Mouse (Mus musculus): ENCODE data around the gene Spout1. TPM values are rescaled to one million over a fixed set of nuclear protein-coding genes. Genes with fewer than 3 reads are reported as not detected.
"Not testable (repeated sequence)": the region's sequence is repeated elsewhere in the genome, so short reads cannot be mapped to it uniquely, and the experiment has no call there.

Spout1 gene
- polyA plus RNA-seq, 1 experiment from 2014 or later: 60.0 TPM

DNA sequence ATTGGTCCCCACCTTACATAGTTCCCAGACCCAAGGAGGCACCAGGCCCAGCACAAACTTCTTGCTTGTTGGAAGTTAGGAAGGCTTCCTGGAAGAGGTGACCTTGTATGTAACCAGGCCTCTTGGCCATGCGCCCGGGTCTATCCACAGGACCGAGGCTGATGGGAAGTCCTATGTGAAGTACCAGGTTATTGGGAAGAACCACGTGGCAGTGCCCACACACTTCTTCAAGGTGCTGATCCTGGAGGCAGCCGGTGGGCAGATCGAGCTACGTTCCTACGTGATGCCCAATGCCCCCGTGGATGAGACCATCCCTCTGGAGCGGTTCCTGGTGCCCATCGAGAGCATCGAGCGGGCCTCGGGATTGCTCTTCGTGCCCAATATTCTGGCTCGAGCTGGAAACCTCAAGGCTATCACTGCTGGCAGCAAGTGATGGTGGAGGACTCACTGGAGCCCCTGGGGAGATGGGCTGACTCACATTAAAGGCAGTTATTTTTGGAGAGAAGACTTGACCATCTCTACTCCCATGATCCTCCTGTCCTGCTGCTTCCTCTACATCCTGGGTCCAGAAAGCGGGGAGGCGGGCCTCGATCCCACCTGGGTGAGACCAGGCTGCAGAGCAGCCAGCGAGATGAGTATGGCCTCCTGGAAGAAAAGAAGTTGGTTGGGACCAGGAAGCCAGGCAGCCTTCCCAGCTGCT lies 4.6 kb downstream of the Spout1 start:
- Histone ChIP-seq H3K27ac (no peak overlapping the region), H3K9ac (replicated peaks) (no peak overlapping the region), H3K4me3 (replicated peaks) (no peak overlapping the region), H3K27me3 (peaks cover 7% of the 10 kb centered on the region; the same call in 1 of the 2 replicates), H3K4me2 (replicated peaks) (no peak overlapping the region), H3K36me3 (peaks cover 44% of the 10 kb centered on the region), H3K9me3 (no peaks in the 10 kb centered on the region), H3K4me1 (replicated peaks) (peaks cover 25% of the 10 kb centered on the region)
- WGBS: 95% methylated on average over 20 of the region's 20 CpGs
- no peak for ATAC-seq

GRCm38 (mm10) chr2:30171997-30172382 lies 6.3 kb downstream of the Spout1 start:
- H3K36me3 ChIP-seq: peaks cover 44% of the 10 kb centered on the region
- WGBS: under 1% methylated on average over 16 of the region's 19 CpGs
- H3K27ac ChIP-seq: peak overlapping the region; percentile 92
- peak; percentile 38 for ATAC-seq
- H3K9me3 ChIP-seq: peaks cover under 1% of the 10 kb centered on the region
- H3K9ac ChIP-seq (replicated peaks): peak overlapping the region; percentile 73
- H3K4me2 ChIP-seq (replicated peaks): peak overlapping the region; percentile 95
- H3K27me3 ChIP-seq: peaks cover 7% of the 10 kb centered on the region; the same call in 1 of the 2 replicates
- H3K4me1 ChIP-seq (replicated peaks): peaks cover 16% of the 10 kb centered on the region
- H3K4me3 ChIP-seq (replicated peaks): peak overlapping the region; percentile 63

GRCm38 (mm10) chr2:30171371-30171996 lies 6.8 kb downstream of the Spout1 start, which contains the start of gene Endog:
Endog (plus strand) TSS chr2:30171493.
- H3K27ac ChIP-seq: peak within 1 kb of the TSS; percentile 92
- peaks cover 6% of the 10 kb centered on the region for H3K9me3 ChIP-seq
- H3K4me1 ChIP-seq (replicated peaks): peaks cover 14% of the 10 kb centered on the region
- peaks cover 40% of the 10 kb centered on the region for H3K36me3 ChIP-seq
- peak; percentile 97 for ATAC-seq
- peak within 1 kb of the TSS; percentile 95 for H3K4me2 ChIP-seq (replicated peaks)
- H3K27me3 ChIP-seq: peaks cover 7% of the 10 kb centered on the region; the same call in 1 of the 2 replicates
- WGBS: under 1% methylated on average over 75 of the region's 75 CpGs
- peak within 1 kb of the TSS; percentile 63 for H3K4me3 ChIP-seq (replicated peaks)
- H3K9ac ChIP-seq (replicated peaks): peak within 1 kb of the TSS; percentile 73

DNA sequence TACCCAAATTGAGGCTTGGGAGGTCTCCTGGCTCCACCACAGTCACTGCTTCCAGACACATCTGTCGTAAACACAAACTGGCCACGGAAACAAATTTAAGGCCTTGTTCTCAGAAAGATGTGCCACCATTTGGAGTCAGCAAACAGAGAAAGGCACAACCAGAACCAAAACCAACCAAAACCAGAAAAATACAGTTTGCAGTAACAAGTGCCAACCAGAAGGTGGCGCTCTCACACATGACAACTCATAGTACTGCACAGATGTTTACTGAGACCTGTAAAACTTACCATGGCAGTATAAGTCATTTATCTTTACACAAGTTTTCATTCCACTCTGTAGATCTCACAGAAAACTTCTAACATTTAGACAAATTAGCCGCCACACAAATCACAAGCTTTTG lies 11.6 kb downstream of the Spout1 start:
- H3K27me3 ChIP-seq: no peaks in the 10 kb centered on the region
- H3K27ac ChIP-seq: no peak overlapping the region
- H3K9me3 ChIP-seq: peaks cover 7% of the 10 kb centered on the region
- H3K4me2 ChIP-seq (replicated peaks): no peak overlapping the region
- H3K4me3 ChIP-seq (replicated peaks): no peak overlapping the region
- no peaks in the 10 kb centered on the region for H3K36me3 ChIP-seq
- H3K9ac ChIP-seq (replicated peaks): no peak overlapping the region
- ATAC-seq: no peak
- 62% methylated on average over 4 of the region's 4 CpGs for WGBS
- H3K4me1 ChIP-seq (replicated peaks): peaks cover 6% of the 10 kb centered on the region; the same call in 1 of the 2 replicates

DNA sequence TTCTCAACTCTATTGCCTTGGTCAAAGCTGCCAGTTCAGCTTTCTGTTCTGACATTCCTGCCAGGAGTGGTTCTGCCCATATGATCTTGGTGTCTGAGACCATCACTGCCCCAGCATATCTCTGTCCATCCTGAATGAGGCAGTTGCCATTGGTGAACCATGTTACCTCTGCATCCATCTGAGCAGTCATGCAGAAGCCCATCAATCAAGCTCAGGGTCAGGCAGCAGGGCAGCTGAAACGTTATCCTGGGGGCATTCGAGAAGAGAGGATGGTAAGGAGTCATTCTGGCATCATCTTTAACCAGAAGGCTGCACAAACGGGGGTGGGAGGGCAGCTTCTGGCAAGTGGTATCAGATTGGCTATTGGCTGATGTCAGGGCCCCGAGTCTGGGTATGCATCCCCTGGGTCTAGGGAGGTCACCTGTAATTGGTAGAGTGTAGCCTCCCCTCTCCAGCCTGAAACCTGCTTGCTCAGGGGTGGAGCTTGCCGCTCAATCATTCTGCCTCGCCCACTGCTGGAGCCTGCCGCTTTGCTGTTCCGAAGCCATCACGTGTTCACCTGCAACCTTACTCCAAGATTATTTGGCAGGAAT lies 13.8 kb downstream of the Spout1 start:
- Histone ChIP-seq H3K4me2 (replicated peaks) (no peak overlapping the region), H3K4me1 (replicated peaks) (no peaks in the 10 kb centered on the region), H3K27me3 (no peaks in the 10 kb centered on the region), H3K4me3 (replicated peaks) (no peak overlapping the region), H3K9me3 (peaks cover 7% of the 10 kb centered on the region), H3K27ac (no peak overlapping the region), H3K36me3 (no peaks in the 10 kb centered on the region), H3K9ac (replicated peaks) (no peak overlapping the region)
- WGBS: 61% methylated on average over 9 of the region's 9 CpGs
- ATAC-seq: no peak

GRCm38 (mm10) chr2:30161809-30162208 lies 16.4 kb downstream of the Spout1 start:
- H3K9ac ChIP-seq (replicated peaks): no peak overlapping the region
- H3K27me3 ChIP-seq: no peaks in the 10 kb centered on the region
- H3K4me3 ChIP-seq (replicated peaks): no peak overlapping the region
- H3K9me3 ChIP-seq: peaks cover 4% of the 10 kb centered on the region
- ATAC-seq: no peak
- H3K4me1 ChIP-seq (replicated peaks): no peaks in the 10 kb centered on the region
- no peaks in the 10 kb centered on the region for H3K36me3 ChIP-seq
- H3K4me2 ChIP-seq (replicated peaks): no peak overlapping the region
- no peak overlapping the region for H3K27ac ChIP-seq

DNA sequence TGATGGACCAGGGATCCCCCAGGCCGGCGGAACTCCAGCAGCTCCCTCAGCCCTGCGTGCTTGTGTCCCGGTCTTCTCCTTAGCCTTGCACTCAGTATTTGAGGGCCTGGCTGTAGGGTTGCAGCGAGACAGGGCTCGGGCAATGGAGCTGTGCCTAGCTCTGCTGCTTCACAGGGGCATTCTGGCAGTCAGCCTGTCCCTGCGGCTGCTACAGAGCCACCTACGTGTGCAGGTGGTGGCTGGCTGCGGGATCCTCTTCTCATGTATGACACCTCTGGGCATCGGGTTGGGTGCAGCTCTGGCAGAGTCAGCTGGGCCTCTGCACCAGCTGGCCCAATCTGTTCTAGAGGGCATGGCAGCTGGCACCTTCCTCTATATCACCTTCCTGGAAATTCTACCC lies 18.4 kb downstream of the Spout1 start:
- H3K4me3 ChIP-seq (replicated peaks); H3K27me3 ChIP-seq; H3K4me1 ChIP-seq (replicated peaks); H3K9ac ChIP-seq (replicated peaks); H3K27ac ChIP-seq; H3K36me3 ChIP-seq; H3K9me3 ChIP-seq; ATAC-seq; H3K4me2 ChIP-seq (replicated peaks): not testable (repeated sequence)
- WGBS: 69% methylated on average over 7 of the region's 10 CpGs

- H3K4me1 ChIP-seq (replicated peaks): no peaks in the 10 kb centered on the region
- peaks cover 46% of the 10 kb centered on the region for H3K36me3 ChIP-seq
- H3K4me2 ChIP-seq (replicated peaks): no peak overlapping the region
- 77% methylated on average over 8 of the region's 8 CpGs for WGBS
- H3K27ac ChIP-seq: no peak overlapping the region
- no peak overlapping the region for H3K4me3 ChIP-seq (replicated peaks)
- ATAC-seq: no peak
- no peaks in the 10 kb centered on the region for H3K27me3 ChIP-seq
- no peaks in the 10 kb centered on the region for H3K9me3 ChIP-seq
- no peak overlapping the region for H3K9ac ChIP-seq (replicated peaks)
Observed at GRCm38 (mm10) chr2:30152616-30153015, 25.6 kb downstream of the Spout1 start.

GRCm38 (mm10) chr2:30151840-30152239 lies 26.4 kb downstream of the Spout1 start:
- Histone ChIP-seq H3K36me3 (peaks cover 54% of the 10 kb centered on the region), H3K27me3 (no peaks in the 10 kb centered on the region), H3K4me1 (replicated peaks) (no peaks in the 10 kb centered on the region), H3K4me3 (replicated peaks) (no peak overlapping the region), H3K4me2 (replicated peaks) (no peak overlapping the region), H3K9me3 (no peaks in the 10 kb centered on the region), H3K9ac (replicated peaks) (no peak overlapping the region), H3K27ac (no peak overlapping the region)
- no peak for ATAC-seq
- 93% methylated on average over 11 of the region's 11 CpGs for WGBS

GRCm38 (mm10) chr2:30147466-30147865 lies 30.8 kb downstream of the Spout1 start:
- 90% methylated on average over 4 of the region's 4 CpGs for WGBS
- H3K9ac ChIP-seq (replicated peaks): no peak overlapping the region

GRCm38 (mm10) chr2:30144436-30144835 lies 33.8 kb downstream of the Spout1 start:
- no peaks in the 10 kb centered on the region for H3K9me3 ChIP-seq
- no peak overlapping the region for H3K9ac ChIP-seq (replicated peaks)
- H3K4me3 ChIP-seq (replicated peaks): no peak overlapping the region
- H3K4me2 ChIP-seq (replicated peaks): no peak overlapping the region
- no peak for ATAC-seq
- H3K27me3 ChIP-seq: no peaks in the 10 kb centered on the region
- no peaks in the 10 kb centered on the region for H3K4me1 ChIP-seq (replicated peaks)
- peaks cover 93% of the 10 kb centered on the region for H3K36me3 ChIP-seq
- no peak overlapping the region for H3K27ac ChIP-seq
- 99% methylated on average over 4 of the region's 4 CpGs for WGBS

More at GRCm38 (mm10) chr2:30147466-30147865, 30.8 kb downstream of the Spout1 start:
- no peaks in the 10 kb centered on the region for H3K27me3 ChIP-seq
- H3K4me2 ChIP-seq (replicated peaks): no peak overlapping the region
- H3K4me1 ChIP-seq (replicated peaks): no peaks in the 10 kb centered on the region
- H3K36me3 ChIP-seq: peaks cover 94% of the 10 kb centered on the region
- ATAC-seq: no peak
- no peak overlapping the region for H3K4me3 ChIP-seq (replicated peaks)
- H3K27ac ChIP-seq: no peak overlapping the region
- H3K9me3 ChIP-seq: no peaks in the 10 kb centered on the region

DNA sequence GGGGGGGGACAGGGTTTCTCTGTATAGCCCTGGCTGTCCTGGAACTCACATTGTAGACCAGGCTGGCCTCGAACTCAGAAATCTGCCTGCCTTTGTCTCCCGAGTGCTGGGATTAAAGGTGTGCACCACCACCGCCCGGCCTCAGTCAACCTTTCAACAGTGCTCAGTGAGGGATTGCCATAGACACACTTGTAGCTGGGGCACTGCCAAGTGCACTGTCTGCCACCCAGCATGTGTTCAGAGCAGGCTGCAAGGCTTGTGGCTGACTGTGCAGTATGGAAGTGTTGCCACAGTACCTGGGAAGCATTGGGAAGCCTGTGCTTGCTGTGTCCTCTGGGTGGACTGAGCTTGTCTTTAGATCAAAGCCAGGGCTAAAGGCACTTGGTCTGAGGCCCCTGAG lies 38.2 kb downstream of the Spout1 start:
- not testable (repeated sequence) for H3K4me2 ChIP-seq (replicated peaks); ATAC-seq; H3K27me3 ChIP-seq; H3K4me3 ChIP-seq (replicated peaks); H3K4me1 ChIP-seq (replicated peaks); H3K27ac ChIP-seq; H3K9me3 ChIP-seq; H3K9ac ChIP-seq (replicated peaks)
- WGBS: 94% methylated on average over 4 of the region's 4 CpGs
- H3K36me3 ChIP-seq: peaks cover 83% of the 10 kb centered on the region

All from midbrain, embryonic 13.5 days (tissue).